Mouse (Mus musculus): ENCODE data around the gene Syt5. TPM values are rescaled to one million over a fixed set of nuclear protein-coding genes. Genes with fewer than 3 reads are reported as not detected.

Gene Syt5
- 0.57 and 1.5 TPM in 2 replicates for polyA plus RNA-seq (2015; fragmentation: Nextera tagmentation; extraction: Ambion mirVana)

GRCm38 (mm10) chr7:4547221-4547641 is at the start of gene Syt5:
TSS of gene Syt5 (minus strand) at chr7:4547541.

GRCm38 (mm10) chr7:4532005-4532729 is 15.2 kb downstream of the Syt5 start, which contains the start of gene Dnaaf3:
TSS of gene Dnaaf3 (minus strand) at chr7:4532453.

GRCm38 (mm10) chr7:4524212-4524922 is 23.0 kb downstream of the Syt5 start, which contains the start of gene Tnni3:
TSS of gene Tnni3 (minus strand) at chr7:4524229.

GRCm38 (mm10) chr7:4516332-4517050 is 30.9 kb downstream of the Syt5 start, which contains the start of gene Tnnt1:
TSS of gene Tnnt1 (minus strand) at chr7:4516382.

GRCm38 (mm10) chr7:4501558-4502397 is 45.6 kb downstream of the Syt5 start, which contains the start of gene Ppp1r12c:
TSS of gene Ppp1r12c (minus strand) at chr7:4501680.

Small RNA genes lying within 50 kb of the gene (microRNA-seq; reads per million reads assigned to microRNA genes)
- gene Gm23577: not detected

Other genes starting within 250 kb of the Syt5 start
- not detected in 2 replicates for gene Ncr1, start 209.8 kb downstream of the Syt5 start, polyA plus RNA-seq (2015; fragmentation: Nextera tagmentation; extraction: Ambion mirVana)
- gene Gp6, start 149.8 kb downstream of the Syt5 start, polyA plus RNA-seq (2015; fragmentation: Nextera tagmentation; extraction: Ambion mirVana): 0.13 and 0.37 TPM in 2 replicates
- 19.3 and 21.4 TPM in 2 replicates for gene Rdh13, start 101.9 kb downstream of the Syt5 start, polyA plus RNA-seq (2015; fragmentation: Nextera tagmentation; extraction: Ambion mirVana)
- gene Eps8l1, start 86.9 kb downstream of the Syt5 start, polyA plus RNA-seq (2015; fragmentation: Nextera tagmentation; extraction: Ambion mirVana): 7.6 and 9.7 TPM in 2 replicates
- gene Ppp1r12c, start 45.9 kb downstream of the Syt5 start, polyA plus RNA-seq (2015; fragmentation: Nextera tagmentation; extraction: Ambion mirVana): 60.9 and 67.4 TPM in 2 replicates
- gene Tnnt1, start 31.2 kb downstream of the Syt5 start, polyA plus RNA-seq (2015; fragmentation: Nextera tagmentation; extraction: Ambion mirVana): 102 and 107 TPM in 2 replicates
- 1.5 and 2.5 TPM in 2 replicates for gene Tnni3, start 23.3 kb downstream of the Syt5 start, polyA plus RNA-seq (2015; fragmentation: Nextera tagmentation; extraction: Ambion mirVana)
- gene Dnaaf3, start 15.1 kb downstream of the Syt5 start, polyA plus RNA-seq (2015; fragmentation: Nextera tagmentation; extraction: Ambion mirVana): 1.4 TPM in 2 replicates
- not detected in 2 replicates for gene Ptprh, start 56.5 kb upstream of the Syt5 start, polyA plus RNA-seq (2015; fragmentation: Nextera tagmentation; extraction: Ambion mirVana)
- 0.64 and 1.0 TPM in 2 replicates for gene Tmem86b, start 83.9 kb upstream of the Syt5 start, polyA plus RNA-seq (2015; fragmentation: Nextera tagmentation; extraction: Ambion mirVana)
- gene Ppp6r1, start 111.5 kb upstream of the Syt5 start, polyA plus RNA-seq (2015; fragmentation: Nextera tagmentation; extraction: Ambion mirVana): 20.7 and 21.7 TPM in 2 replicates
- gene Hspbp1, start 137.5 kb upstream of the Syt5 start, polyA plus RNA-seq (2015; fragmentation: Nextera tagmentation; extraction: Ambion mirVana): 50.6 and 51.7 TPM in 2 replicates
- 0.36 and 0.59 TPM in 2 replicates for gene Brsk1, start 143.1 kb upstream of the Syt5 start, polyA plus RNA-seq (2015; fragmentation: Nextera tagmentation; extraction: Ambion mirVana)
- 0.13 TPM in 1 of 2 replicates, not detected in the other for gene Tmem150b, start 177.7 kb upstream of the Syt5 start, polyA plus RNA-seq (2015; fragmentation: Nextera tagmentation; extraction: Ambion mirVana)
- 23.7 and 24.3 TPM in 2 replicates for gene Kmt5c, start 192.6 kb upstream of the Syt5 start, polyA plus RNA-seq (2015; fragmentation: Nextera tagmentation; extraction: Ambion mirVana)
- 50.4 and 62.9 TPM in 2 replicates for gene Cox6b2, start 205.6 kb upstream of the Syt5 start, polyA plus RNA-seq (2015; fragmentation: Nextera tagmentation; extraction: Ambion mirVana)
- not detected in 2 replicates for gene Fam71e2, start 223.8 kb upstream of the Syt5 start, polyA plus RNA-seq (2015; fragmentation: Nextera tagmentation; extraction: Ambion mirVana)
- gene Il11, start 235.3 kb upstream of the Syt5 start, polyA plus RNA-seq (2015; fragmentation: Nextera tagmentation; extraction: Ambion mirVana): 0.76 and 1.5 TPM in 2 replicates
- 0.35 TPM in 1 of 2 replicates, not detected in the other for gene Tmem190, start 235.4 kb upstream of the Syt5 start, polyA plus RNA-seq (2015; fragmentation: Nextera tagmentation; extraction: Ambion mirVana)
- gene Tmem238, start 242.1 kb upstream of the Syt5 start, polyA plus RNA-seq (2015; fragmentation: Nextera tagmentation; extraction: Ambion mirVana): 24.6 and 25.2 TPM in 2 replicates
- 304 and 319 TPM in 2 replicates for gene Rpl28, start 245.3 kb upstream of the Syt5 start, polyA plus RNA-seq (2015; fragmentation: Nextera tagmentation; extraction: Ambion mirVana)